Mouse (Mus musculus): ENCODE results near the gene Cldnd1.

DNA sequence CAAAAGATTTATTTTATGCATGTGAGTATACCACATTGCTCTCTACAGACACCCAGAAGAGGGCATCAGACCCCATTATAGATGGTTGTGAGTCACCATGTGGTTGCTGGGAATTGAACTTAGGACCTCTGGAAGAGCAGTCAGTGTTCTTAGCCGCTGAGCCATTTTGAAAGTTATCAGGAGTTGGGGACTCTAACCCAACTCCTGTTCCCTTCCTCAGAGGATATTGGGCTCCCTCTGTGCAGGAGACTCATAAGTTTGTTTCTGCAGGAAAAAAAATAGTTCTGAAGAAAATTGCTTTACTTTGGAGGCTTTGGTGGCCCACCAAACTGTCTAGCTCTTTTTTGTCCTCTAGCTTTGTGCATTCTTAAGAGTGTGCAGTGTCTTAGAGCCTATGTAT is 39.2 kb upstream of the Cldnd1 start:
- TF ChIP-seq CTCF (IDR thresholded peaks at IDR 0.05; ENCODE audit: borderline replicate concordance, insufficient read depth, low read depth, low read length) (no peak), POLR2A (IDR thresholded peaks at IDR 0.05; ENCODE audit: borderline replicate concordance, insufficient read depth, low read length) (no peak)
